ENCODE assay signal across 26 mouse cellular contexts in the genomic region with DNA sequence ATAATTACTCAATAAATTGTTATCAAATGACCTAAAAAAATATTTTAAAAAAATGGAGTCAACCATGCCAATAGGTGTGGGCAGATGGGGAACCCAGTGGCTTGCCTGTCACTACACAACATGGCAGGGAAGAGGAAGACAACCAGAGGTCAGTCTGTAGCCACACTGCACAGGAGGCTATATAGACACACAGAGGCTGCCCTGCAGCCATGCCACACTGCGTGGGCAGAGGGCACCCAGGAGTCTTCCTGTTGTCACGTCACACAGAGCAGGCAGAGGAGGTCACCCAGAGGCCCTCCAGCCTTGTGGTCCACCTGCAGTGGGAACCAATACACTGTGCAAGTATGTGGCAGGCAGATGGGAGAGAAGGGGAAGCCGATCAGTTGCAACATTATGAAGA. TPM values are rescaled to one million over a fixed set of nuclear protein-coding genes. Genes with fewer than 3 reads are reported as not detected.
"Had no signal": no experiment of that assay in that cellular context is flagged by ENCODE, and none has a peak within 500 bp of the region (broad histone marks: within the 10 kb centered on the region; RNA-seq: fewer than 3 reads in every experiment).

No protein-coding gene starts in this region.

- H3K27me3 ChIP-seq: lung, embryonic 15.5 days; megakaryocyte, embryonic 14.5 days; midbrain, embryonic 13.5 days; midbrain, embryonic 15.5 days; neural tube, embryonic 12.5 days had no signal

- H3K9ac ChIP-seq: liver, postnatal 0 days; lung, embryonic 15.5 days; midbrain, embryonic 13.5 days; midbrain, embryonic 15.5 days; neural tube, embryonic 12.5 days had no signal

- H3K9me3 ChIP-seq: lung, embryonic 15.5 days; megakaryocyte, embryonic 14.5 days; midbrain, embryonic 13.5 days; midbrain, embryonic 15.5 days; neural tube, embryonic 12.5 days had no signal

- DNase-seq: liver, postnatal 0 days; lung, adult 2 months; lung, postnatal 14 days; lung, postnatal 36 days; retina, postnatal 1 day; right cerebral cortex, adult 18-20 months; right cerebral cortex, postnatal 25 days; right cerebral cortex, postnatal 4 days; spleen, adult 18-20 months; thymus, adult 2 months; thymus, postnatal 25 days; thymus, postnatal 4 days had no signal

- H3K27ac ChIP-seq: lung, embryonic 15.5 days; macrophage; midbrain, embryonic 13.5 days; midbrain, embryonic 15.5 days; neural tube, embryonic 12.5 days had no signal

- H3K4me3 ChIP-seq: lung, embryonic 15.5 days; megakaryocyte, embryonic 14.5 days; midbrain, embryonic 13.5 days; midbrain, embryonic 15.5 days; neural tube, embryonic 12.5 days had no signal

- H3K4me2 ChIP-seq: lung, embryonic 15.5 days; midbrain, embryonic 11.5 days; midbrain, embryonic 13.5 days; midbrain, embryonic 15.5 days; neural tube, embryonic 12.5 days had no signal

- H3K4me1 ChIP-seq: lung, embryonic 15.5 days; megakaryocyte, embryonic 14.5 days; midbrain, embryonic 13.5 days; midbrain, embryonic 15.5 days; neural tube, embryonic 12.5 days had no signal

- H3K36me3 ChIP-seq: lung, embryonic 15.5 days; midbrain, embryonic 13.5 days; midbrain, embryonic 15.5 days; neural tube, embryonic 12.5 days had no signal

- ATAC-seq: liver, postnatal 0 days; lung, postnatal 0 days; midbrain, embryonic 13.5 days; midbrain, embryonic 15.5 days had no signal

RNA-seq across cellular contexts. Expression of gene Klrb1, which starts 21.2 kb away (rescaled TPM):
- polyA plus RNA-seq: liver, postnatal 0 days; lung, adult 2 months; lung, embryonic 15.5 days; lung, postnatal 0 days; macrophage; midbrain, embryonic 11.5 days; neural tube, embryonic 12.5 days; small intestine, adult 2 months; stomach, embryonic 14.5 days; stomach, embryonic 16.5 days; thymus, adult 2 months; urinary bladder, adult 2 months had no signal

RNA-seq across cellular contexts. Expression of gene Clec2h, which starts 39.5 kb away (rescaled TPM):
- polyA plus RNA-seq: lung, adult 2 months; lung, embryonic 15.5 days; lung, postnatal 0 days; macrophage; midbrain, embryonic 11.5 days; midbrain, embryonic 13.5 days; midbrain, embryonic 15.5 days; midbrain, postnatal 0 days; neural tube, embryonic 12.5 days; neural tube, embryonic 14.5 days; stomach, embryonic 14.5 days; thymus, adult 2 months; urinary bladder, adult 2 months had no signal
